Mouse (Mus musculus) mesoderm, embryonic 11.5 days (tissue): ENCODE data around the gene Itpr2.
A peak's percentile ranks its signal among the peaks of the same experiment; 100 is the strongest.

ENCODE experiments used
- DNase-seq: peaks from one replicate; pipeline ENCODE4 v3.0.0-alpha.2; 2012; ENCODE audit warnings: low read depth, low spot score

Itpr2 gene

DNA sequence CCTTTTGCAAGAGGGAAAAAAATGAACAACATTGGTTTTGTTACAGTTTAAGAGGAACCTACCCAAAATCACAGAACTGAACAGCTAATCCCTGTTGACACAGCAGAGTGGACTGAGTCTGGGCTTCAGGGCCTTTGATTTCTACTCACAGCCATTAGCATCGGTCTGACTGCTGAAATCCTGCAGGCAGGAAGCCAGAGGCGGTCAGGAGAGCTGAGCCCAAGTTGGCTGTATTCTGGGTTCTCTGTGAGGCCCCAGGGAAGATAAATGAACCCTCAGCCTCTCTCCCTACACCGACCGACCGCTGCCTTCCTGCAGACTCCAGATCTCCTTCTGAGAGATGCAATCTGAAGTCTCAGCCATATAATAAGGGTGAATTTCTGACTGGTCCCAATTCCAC is 231.9 kb downstream of the Itpr2 start:
- no peak for DNase-seq

- no peak for DNase-seq
Observed at GRCm38 (mm10) chr6:146269291-146269690, 232.7 kb downstream of the Itpr2 start.

- DNase-seq: no peak
Observed at GRCm38 (mm10) chr6:146260674-146261376, 241.2 kb downstream of the Itpr2 start.

GRCm38 (mm10) chr6:146258751-146259150 is 243.3 kb downstream of the Itpr2 start:
- no peak for DNase-seq

DNA sequence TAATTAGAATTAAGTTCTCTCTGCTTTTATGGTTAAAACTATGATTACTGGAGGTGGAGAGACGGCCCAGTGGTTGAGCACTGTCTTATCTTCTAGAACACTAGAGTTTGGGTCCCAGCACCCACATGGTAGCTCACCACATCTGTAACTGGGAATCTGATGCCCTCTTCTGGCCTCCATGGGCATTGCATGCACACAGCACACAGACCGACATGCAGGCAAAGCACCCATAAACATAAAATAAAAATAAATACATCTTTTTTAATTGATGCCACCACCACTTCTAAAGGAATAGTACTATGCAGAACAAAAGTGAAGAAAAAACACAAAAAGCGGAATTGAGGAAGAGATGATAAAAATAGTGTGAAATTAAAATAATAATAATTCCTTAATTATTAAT is 243.8 kb downstream of the Itpr2 start:
- no peak for DNase-seq

DNA sequence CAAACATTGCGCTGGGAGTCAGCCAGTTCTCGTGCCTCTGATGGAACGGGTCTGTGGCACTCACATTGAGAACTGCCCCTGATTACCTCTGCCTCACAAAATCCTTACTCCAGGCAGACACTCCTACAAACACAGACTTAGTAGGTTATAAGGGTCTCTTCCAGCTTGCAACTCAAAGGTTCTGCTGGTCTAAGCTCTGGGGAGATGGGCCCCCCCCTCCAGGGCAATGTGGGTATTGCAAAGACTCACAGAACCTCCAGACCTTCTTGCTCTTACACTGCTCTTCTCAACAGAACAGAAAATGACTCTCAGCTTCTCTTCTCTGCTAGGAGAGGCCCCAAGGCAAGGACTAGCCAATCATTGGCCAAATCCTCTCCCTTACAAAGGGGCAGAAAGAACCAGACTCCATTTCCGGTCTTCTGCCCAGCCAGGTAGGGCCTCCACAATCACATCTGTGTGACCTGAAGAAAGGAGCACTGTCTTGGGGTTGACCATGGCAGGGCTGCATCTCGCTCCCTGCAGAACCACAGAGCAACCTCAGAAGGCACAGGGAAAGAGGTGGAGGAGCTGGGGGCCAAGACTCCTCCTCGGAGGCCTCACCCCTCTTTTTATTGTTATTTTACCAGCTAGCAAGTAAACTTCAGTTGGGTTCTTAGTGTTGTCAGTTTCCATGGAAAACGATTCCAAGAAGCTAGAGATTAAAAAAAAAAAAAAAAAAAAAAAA is 244.9 kb downstream of the Itpr2 start:
- no peak for DNase-seq

GRCm38 (mm10) chr6:146256401-146256800 is 245.6 kb downstream of the Itpr2 start:
- DNase-seq: no peak

DNA sequence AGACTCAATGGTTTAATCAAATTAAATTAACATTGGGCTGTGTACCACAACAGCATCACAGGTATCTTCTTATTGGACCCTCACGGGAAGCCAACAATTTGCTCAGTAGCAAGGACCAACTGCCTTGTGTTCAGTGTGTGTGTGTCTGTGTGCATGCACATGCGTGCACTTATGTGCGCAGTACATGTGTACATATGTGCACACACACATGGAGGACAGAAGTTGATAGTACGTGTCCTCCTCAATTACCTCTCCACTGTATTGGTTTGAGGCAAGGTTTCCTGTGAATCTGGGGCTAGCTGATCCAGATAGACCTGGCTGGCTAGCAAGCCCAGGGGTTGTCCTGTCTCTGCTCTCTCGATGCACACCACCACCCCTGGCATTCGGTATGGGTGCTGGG is 246.4 kb downstream of the Itpr2 start:
- DNase-seq: no peak

DNA sequence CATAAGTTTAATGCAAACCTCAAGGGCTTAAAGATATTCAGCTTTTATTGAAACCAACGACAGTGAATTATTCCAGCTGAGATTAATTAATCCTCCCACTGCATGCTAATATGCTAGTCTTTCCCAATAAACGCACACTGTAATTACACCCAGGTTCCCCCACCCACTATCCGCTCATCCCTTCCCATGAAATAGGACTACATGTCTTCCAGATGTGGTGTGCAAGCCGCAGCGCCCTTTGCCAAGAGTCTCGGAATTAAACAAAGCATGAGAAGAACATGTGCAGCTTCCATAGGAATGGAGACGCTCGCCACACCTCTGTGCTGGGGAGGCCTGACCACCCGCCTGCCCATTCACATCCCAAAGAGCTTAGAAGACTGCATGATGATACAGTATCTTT is 247.1 kb downstream of the Itpr2 start:
- DNase-seq: peak; percentile 27

DNA sequence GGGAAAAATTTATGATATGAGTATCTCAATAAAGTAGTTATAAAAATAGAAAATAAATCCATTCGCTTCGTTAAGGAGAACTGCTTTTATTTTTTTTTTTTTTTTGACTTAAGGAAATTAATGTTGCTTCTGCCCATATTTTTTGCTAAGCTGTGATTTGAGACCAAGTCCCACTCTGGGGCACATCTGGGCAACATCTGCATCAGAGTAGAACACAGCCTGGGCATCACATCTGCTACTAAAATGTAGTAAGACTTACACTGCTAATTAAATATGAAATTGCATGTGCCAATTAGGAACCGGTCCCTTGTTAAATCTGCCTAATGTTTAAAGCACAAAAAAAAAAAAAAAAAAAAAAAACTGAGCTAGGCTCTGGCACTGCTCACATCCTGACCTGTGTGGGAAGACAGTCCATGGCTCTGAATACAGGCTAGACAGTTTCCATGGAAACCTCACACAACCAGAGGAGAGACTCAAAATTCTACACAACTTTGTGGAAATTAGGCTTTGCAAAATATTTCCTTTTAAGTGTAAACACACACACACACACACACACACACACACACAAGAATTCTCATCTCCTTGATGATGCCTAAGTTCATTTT is 247.7 kb downstream of the Itpr2 start:
- no peak for DNase-seq

GRCm38 (mm10) chr6:146249096-146249495 is 252.9 kb downstream of the Itpr2 start:
- DNase-seq: no peak

GRCm38 (mm10) chr6:146248341-146248740 is 253.7 kb downstream of the Itpr2 start:
- no peak for DNase-seq

DNA sequence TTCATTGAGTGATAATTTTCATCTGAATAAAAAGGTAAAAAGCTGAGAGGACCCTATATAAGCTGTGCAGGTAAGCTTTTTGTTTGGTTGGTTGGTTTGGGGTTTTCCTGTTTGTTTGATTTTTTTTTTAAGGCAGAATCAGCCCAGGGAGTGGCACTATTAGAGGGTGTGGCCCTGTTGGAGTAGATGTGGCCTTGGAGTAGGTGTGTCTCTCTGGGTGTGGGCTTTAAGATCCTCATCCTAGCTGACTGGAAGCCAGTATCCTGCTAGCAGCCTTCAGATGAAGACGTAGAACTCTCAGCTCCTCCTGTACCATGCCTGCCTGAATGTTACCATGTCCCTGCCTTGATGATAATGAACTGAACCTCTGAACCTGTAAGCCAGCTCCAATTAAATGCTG is 254.1 kb downstream of the Itpr2 start:
- no peak for DNase-seq

- DNase-seq: no peak
Observed at GRCm38 (mm10) chr6:146246368-146246767, 255.7 kb downstream of the Itpr2 start.

- DNase-seq: no peak
Observed at GRCm38 (mm10) chr6:146245888-146246287, 256.1 kb downstream of the Itpr2 start.

DNA sequence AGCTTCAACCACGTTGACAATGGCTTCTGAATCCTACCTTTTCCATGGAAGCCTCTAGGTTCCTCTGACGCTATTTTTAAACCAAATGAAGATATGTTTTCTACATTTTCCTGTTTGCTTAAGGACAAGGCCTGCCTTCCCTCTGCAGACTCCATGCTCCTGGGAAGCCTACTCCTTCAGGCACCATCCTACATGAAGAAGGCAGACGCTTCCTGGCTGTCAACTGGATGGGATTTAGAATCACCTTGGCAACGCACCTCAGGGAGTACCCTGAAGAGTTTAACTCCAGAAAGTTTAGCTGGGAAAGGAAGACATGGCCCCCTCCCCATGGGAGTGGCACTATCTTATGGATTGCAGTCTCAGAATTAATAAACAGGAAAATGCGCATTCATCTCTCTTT is 259.0 kb downstream of the Itpr2 start:
- DNase-seq: no peak

DNA sequence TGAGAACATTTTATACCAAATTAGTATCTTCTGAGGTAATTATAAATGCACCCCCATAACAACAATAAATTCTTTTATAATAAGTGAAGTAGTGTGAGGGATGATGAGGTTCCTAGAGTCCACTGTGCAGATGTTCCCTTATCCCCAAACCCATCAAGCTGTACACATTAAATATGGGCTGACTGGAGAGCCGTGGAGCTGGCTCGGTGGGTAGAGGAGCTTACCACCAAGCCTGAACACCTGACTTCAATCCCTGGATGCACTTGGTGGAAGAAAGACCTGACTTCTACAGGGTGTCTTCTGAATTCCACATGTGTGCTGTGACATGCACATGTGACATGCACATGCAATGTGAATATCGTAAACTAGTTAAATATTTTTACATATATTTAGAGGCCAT is 260.7 kb downstream of the Itpr2 start:
- DNase-seq: no peak

GRCm38 (mm10) chr6:146235165-146235564 is 266.9 kb downstream of the Itpr2 start:
- DNase-seq: no peak

DNA sequence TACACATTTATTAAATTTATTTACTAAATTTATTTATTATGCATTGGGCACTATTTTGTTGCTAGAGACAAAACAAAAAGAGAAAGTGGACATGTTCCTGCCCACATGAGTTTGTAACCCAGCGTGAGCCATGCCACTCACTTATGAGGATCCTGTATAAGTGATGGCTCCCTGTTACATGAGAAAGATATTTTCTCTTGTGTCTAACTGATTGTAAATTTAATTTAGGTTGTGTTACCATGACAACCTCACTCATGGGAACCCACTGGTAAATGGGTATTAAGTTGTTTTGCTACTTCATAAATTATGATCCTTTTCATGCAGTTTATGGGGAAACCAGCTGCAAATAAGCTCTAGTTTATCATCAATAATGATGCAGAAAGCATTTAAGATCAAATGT is 267.6 kb downstream of the Itpr2 start:
- no peak for DNase-seq

DNA sequence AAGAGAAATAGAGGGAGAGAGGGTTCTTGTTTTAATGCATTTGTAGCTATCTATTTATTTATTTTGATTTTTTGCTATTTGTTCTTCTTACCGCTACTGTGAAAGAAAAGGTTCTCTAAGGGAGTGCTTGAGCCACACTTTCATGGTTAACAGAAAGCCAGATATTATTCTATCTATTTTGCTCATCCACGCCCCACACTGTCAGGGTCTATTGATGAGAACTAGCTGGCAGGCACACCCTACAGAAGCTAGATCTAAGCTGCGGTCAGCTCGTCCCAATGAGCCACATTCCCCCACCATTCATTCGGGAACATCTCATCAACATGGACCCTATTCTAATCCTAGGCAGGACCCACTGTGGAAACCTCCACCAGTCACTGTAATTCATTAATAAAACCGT is 271.1 kb downstream of the Itpr2 start:
- no peak for DNase-seq

DNA sequence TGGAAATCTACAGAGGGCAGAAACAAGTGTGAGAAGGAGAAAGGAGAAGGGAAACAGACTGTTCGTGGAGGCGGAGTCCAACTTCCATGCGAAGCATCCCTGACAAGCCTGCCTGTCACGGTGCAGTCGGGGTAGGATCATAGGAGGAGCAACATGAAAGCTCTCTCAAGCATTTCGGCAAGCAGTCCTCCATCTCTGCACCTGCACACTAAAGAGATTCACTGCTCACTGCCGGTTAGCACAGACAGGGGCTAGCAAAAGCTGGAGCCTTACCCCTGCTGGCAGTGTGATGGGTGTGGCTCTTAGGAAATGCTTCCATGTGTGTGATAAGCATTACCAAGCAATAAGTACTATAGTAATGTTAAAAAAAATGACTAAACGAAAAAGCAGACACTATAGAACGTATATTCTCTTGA is 271.6 kb downstream of the Itpr2 start:
- DNase-seq: no peak

DNA sequence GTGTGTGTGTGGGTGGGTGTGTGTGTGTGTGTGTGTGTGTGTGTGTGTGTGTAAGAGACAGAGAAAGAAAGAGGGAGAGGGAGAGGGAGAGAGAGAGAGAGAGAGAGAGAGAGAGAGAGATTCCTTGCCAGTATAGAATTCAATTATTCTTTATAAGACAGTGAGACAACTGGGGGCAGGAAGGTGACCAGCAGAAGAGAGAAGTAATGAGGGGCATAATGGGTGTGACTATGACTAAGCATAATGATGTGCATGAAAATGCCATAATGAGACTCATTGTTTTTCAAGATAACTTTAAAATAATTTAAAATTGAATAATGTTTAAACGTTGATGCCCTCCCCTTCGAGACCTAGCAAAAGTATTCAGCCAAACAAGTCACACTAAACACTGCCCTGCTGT is 272.1 kb downstream of the Itpr2 start:
- no peak for DNase-seq

DNA sequence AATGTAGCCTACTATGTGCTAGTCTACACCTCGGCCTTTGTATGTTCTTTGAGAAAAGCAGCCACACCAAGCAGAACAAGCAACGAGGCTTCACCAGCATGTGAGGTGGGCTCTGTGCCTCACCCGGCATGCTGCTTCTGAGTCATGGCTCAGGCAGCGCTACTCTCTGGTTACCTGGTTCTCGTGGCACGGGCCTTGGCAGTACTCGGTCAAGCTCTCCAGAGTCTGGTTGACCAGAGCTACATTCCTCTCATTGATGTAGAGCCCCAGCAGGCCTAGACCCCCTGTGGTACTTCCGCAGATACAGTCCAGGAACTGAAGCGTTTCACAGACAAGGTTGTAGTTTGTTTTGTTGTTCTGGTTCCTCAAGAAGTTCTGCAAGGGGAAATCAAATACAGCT is 272.5 kb downstream of the Itpr2 start:
- DNase-seq: no peak
